Mouse (Mus musculus) hindbrain, embryonic 11.5 days (tissue): ENCODE measurements at regions not wholly inside any gene's neighbourhood (a gene's known extent, or its start where the extent isn't known, plus 50 kb on each side); places are given as distances from the start of the nearest gene placed in this dataset.
A peak's percentile ranks its signal among the peaks of the same experiment; 100 is the strongest.

ENCODE experiments used
- ATAC-seq: fragments of 200-750 bp; cut with Nextera tagmentation; 2 replicates; pipeline ENCODE4 v1.8.0; 2017; ENCODE audit warnings: mild to moderate bottlenecking, moderate TSS enrichment, moderate library complexity; ENCODE audit not compliant: low FRiP score
- DNase-seq: peaks from one replicate; pipeline ENCODE4 v3.0.0-alpha.2; 2015; ENCODE audit warnings: low spot score
- H3K27ac ChIP-seq: fragments of 300-500 bp; sonication (generic); 2 replicates; pipeline ENCODE4 v1.5.1; 2014; ENCODE audit warnings: mild to moderate bottlenecking, low read depth, low read length
- H3K27me3 ChIP-seq: fragments of 300-500 bp; sonication (generic); 2 replicates; pipeline ENCODE4 v1.6.1; 2014; ENCODE audit warnings: mild to moderate bottlenecking, low read length, moderate library complexity, mixed read lengths; ENCODE audit not compliant: control insufficient read depth, insufficient read depth
- H3K36me3 ChIP-seq: fragments of 300-500 bp; sonication (generic); 2 replicates; pipeline ENCODE4 v1.6.1; 2014; ENCODE audit warnings: mild to moderate bottlenecking, low read length, moderate library complexity, mixed read lengths; ENCODE audit not compliant: control insufficient read depth, insufficient read depth
- H3K4me1 ChIP-seq: fragments of 300-500 bp; sonication (generic); replicated peaks from 2 replicates; pipeline ENCODE4 v1.6.1; 2014; ENCODE audit warnings: low read length, mixed read lengths; ENCODE audit not compliant: control insufficient read depth, insufficient read depth
- H3K4me2 ChIP-seq: fragments of 300-500 bp; sonication (generic); replicated peaks from 2 replicates; pipeline ENCODE4 v1.6.1; 2014; ENCODE audit warnings: mild to moderate bottlenecking, low read depth, low read length
- H3K4me3 ChIP-seq: fragments of 300-500 bp; sonication (generic); 2 replicates; pipeline ENCODE4 v1.5.1; 2014; ENCODE audit warnings: low read depth, low read length
- H3K9ac ChIP-seq: fragments of 300-500 bp; sonication (generic); 2 replicates; pipeline ENCODE4 v1.6.1; 2014; ENCODE audit warnings: low read depth, low read length
- H3K9me3 ChIP-seq: fragments of 300-500 bp; sonication (generic); 2 replicates; pipeline ENCODE4 v1.6.1; 2016; ENCODE audit warnings: low read length; ENCODE audit not compliant: control insufficient read depth
- WGBS: fragments of 180-500 bp; shearing (Covaris S2); extraction: QIAGEN DNeasy Blood & Tissue Kit; methylation state at CpG from one replicate; pipeline ENCODE4 v1.1.7; 2014; 5-methylcytosine and 5-hydroxymethylcytosine counted together

DNA sequence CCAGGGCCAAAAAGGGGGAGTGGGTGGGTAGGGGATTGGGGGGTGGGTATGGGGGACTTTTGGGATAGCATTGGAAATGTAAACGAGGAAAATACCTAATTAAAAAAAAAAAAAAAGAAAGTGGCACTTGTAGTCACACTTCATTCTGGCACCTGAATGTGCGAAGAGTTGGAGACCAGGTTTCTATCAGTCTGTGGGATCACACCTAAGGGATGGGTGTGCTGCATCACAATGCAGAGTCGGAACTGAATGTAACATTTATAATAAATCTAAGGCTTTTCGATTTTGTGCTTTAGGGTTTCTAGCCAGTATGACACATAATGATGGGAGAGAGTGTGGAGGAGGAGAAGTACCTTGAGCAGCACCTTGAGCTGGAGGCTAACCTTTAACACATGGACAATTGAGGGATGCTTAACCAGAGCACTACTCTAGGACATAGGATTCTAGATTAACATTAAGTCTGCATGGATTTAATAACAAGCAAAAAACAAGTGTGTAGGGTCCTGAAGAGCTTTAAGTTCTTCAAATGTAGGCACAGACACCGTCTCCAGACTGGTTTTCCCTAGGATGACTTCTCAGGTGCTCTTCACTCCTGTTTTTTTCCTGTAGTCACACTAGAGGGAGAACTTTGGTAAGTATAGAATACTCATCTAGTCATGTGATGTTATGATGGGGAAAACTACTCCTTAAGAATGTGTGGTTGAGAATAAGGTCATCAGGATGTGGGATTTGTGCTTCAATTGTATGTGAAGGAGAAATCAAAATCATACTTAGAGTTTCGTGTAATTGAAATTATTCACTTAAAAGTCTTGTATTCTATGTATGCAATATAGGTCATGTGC, 392.8 kb upstream of the Cobl start:
- H3K36me3 ChIP-seq: no peaks in the 10 kb centered on the region
- no peak overlapping the region for H3K4me3 ChIP-seq
- 88% methylated on average over 6 of the region's 6 CpGs for WGBS
- H3K4me2 ChIP-seq: no peak overlapping the region
- DNase-seq (no peak), ATAC-seq (peak; percentile 36)
- H3K27ac ChIP-seq: no peak overlapping the region
- H3K27me3 ChIP-seq: no peaks in the 10 kb centered on the region
- no peaks in the 10 kb centered on the region for H3K4me1 ChIP-seq
- no peak overlapping the region for H3K9ac ChIP-seq
- H3K9me3 ChIP-seq: no peaks in the 10 kb centered on the region

DNA sequence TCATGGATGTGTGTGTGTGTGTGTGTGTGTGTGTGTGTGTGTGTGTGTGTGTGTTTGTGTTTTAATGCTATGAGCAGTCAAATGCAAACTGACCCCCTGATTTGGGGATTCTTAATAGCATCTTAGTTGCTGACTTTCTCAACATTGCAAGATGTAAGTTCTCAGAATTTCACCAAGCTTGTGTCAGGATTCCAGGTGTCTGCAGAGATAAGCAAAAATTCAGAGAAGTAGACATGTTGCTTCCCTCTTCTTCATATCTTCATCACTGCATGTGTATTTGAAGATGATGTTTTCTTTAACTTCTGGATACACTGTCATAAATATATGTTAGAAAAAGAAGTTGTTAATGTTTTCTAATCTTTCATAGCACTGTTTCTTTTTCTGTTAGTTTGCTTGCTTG, 383.0 kb upstream of the Cobl start:
- ATAC-seq (no peak), DNase-seq (no peak)
- H3K4me3 ChIP-seq: no peak overlapping the region
- H3K27ac ChIP-seq: no peak overlapping the region
- H3K4me1 ChIP-seq: no peaks in the 10 kb centered on the region
- H3K4me2 ChIP-seq: no peak overlapping the region
- no peaks in the 10 kb centered on the region for H3K27me3 ChIP-seq
- no peaks in the 10 kb centered on the region for H3K36me3 ChIP-seq
- H3K9me3 ChIP-seq: no peaks in the 10 kb centered on the region
- H3K9ac ChIP-seq: no peak overlapping the region

DNA sequence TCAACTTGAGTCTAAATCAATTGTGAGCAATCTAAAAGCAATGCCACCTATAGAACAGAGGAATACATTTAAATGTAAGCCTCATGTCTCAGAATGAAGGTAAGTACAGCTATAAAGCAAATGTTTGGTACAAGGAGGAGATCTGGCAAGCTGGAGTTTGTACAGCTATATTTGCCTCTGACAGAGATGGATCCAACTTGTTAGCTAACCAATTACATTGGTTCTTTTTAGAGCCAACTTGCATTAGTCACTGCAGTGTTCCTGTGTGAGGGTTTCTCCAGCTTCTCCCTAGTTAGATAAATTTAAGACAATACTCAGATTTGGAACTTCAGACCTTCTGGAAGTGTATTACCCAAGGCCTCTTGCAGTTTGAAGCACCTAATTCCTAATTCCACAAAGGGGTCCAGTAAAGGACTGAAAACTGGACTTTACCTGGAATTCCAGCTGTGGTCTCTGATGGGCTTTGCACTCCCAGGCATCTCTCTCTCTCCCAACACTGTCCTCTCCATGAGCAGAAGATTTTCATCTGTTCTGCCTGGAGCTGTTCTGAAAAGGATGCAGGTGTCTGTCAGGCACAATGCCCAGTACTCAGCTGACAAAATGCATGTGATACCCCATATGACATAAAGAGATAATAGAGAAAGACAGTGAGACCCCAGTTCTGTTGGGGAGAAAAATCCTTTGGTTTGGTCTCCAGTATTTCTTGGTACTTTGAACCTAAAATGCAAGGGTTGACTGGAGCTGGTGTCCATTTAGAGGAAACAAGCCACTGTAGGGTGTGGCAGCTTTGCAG, 379.1 kb upstream of the Cobl start:
- H3K4me3 ChIP-seq: no peak overlapping the region
- DNase-seq (no peak), ATAC-seq (no peak)
- H3K36me3 ChIP-seq: no peaks in the 10 kb centered on the region
- no peak overlapping the region for H3K9ac ChIP-seq
- no peaks in the 10 kb centered on the region for H3K9me3 ChIP-seq
- H3K4me1 ChIP-seq: no peaks in the 10 kb centered on the region
- H3K27me3 ChIP-seq: no peaks in the 10 kb centered on the region
- no peak overlapping the region for H3K4me2 ChIP-seq
- H3K27ac ChIP-seq: no peak overlapping the region

DNA sequence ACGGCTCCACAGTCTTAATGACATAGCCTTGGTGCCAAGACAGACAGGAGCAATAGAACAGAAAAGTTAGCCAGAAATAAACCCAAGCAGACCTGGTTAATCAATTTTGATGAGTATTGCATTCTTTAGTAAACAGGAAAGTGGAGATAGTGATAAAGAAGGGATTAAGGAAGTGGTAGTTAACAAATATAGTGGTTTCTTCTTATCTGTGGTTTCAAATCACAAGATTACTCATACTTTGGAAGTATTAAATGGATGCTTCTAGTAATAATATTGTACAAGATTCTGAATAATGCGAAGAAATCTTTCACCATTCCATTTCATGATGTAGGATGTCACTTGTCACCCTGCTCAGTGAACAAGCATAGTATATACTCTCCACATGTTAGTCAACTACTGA, 376.6 kb upstream of the Cobl start:
- WGBS: 80% methylated on average over 2 of the region's 2 CpGs
- ATAC-seq (no peak), DNase-seq (no peak)
- Histone ChIP-seq H3K4me3 (no peak overlapping the region), H3K27ac (no peak overlapping the region), H3K9me3 (no peaks in the 10 kb centered on the region), H3K9ac (no peak overlapping the region), H3K27me3 (no peaks in the 10 kb centered on the region), H3K36me3 (no peaks in the 10 kb centered on the region), H3K4me2 (no peak overlapping the region), H3K4me1 (no peaks in the 10 kb centered on the region)

DNA sequence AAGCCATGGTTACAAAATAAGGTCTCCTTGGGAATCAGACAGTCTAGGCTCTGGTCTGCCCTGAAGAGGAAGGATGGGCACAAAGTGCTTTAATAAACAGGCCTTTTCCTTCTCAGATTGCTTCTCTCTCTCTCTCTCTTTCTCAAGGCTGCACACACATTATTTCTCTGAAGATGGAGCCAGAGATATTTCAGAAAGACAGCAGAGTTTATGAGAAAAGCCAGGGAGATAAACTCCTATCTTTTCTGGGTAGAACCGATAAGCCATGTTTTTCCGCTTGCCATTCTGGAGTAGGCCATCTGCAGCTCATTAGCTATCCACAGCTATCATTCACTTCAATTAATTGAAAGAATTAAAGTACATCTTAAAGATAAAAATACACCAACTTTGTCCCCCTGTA, 373.2 kb upstream of the Cobl start:
- Histone ChIP-seq H3K4me3 (no peak overlapping the region), H3K9me3 (no peaks in the 10 kb centered on the region), H3K4me1 (no peaks in the 10 kb centered on the region), H3K27me3 (no peaks in the 10 kb centered on the region), H3K36me3 (no peaks in the 10 kb centered on the region), H3K4me2 (no peak overlapping the region), H3K9ac (no peak overlapping the region), H3K27ac (no peak overlapping the region)
- 93% methylated on average over 2 of the region's 2 CpGs for WGBS
- DNase-seq (no peak), ATAC-seq (no peak)

DNA sequence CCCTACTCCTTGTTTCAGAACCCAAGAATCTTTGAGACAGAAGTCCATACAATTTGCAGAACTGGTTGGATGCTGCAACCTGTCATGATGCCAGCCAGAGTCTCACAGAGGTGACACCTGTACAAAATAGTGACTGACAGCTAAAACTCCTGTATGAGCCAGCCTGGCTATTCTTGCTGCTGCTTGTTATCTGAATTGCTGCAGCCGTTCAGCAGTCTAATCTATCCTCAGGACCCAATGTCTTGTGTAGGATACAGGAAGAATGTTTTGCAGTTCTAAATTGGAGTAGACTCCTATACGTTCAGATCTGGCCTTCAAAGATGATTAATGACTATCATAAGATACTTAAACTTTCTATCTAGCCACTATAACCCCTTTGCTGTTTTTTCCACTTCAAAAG, 372.6 kb upstream of the Cobl start:
- 78% methylated on average over 2 of the region's 2 CpGs for WGBS
- no peak overlapping the region for H3K4me3 ChIP-seq
- H3K9me3 ChIP-seq: no peaks in the 10 kb centered on the region
- ATAC-seq (no peak), DNase-seq (no peak)
- no peaks in the 10 kb centered on the region for H3K4me1 ChIP-seq
- H3K4me2 ChIP-seq: no peak overlapping the region
- no peaks in the 10 kb centered on the region for H3K36me3 ChIP-seq
- no peak overlapping the region for H3K9ac ChIP-seq
- no peak overlapping the region for H3K27ac ChIP-seq
- H3K27me3 ChIP-seq: no peaks in the 10 kb centered on the region

DNA sequence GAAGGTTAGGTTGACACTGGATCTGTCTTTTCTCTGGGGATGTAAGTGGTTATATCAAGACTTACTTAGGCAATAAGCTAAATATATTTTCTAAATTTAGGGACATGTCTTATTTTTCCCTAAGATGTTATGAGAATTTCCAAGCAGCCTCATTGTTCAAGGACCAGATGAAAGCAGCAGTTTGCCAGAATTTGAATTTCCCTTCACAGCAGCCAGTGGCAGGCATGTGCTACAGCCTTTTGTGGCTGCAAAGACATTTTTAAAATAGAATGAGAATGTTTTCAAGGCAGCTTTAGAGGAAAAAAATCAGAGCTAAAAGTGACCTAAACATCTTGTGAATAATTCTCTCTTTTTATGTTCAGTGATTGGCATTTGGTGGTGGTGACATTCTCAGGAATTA, 371.6 kb upstream of the Cobl start:
- H3K9ac ChIP-seq: no peak overlapping the region
- H3K36me3 ChIP-seq: no peaks in the 10 kb centered on the region
- H3K4me2 ChIP-seq: no peak overlapping the region
- no peaks in the 10 kb centered on the region for H3K4me1 ChIP-seq
- ATAC-seq (no peak), DNase-seq (no peak)
- no peak overlapping the region for H3K27ac ChIP-seq
- H3K4me3 ChIP-seq: no peak overlapping the region
- H3K9me3 ChIP-seq: no peaks in the 10 kb centered on the region
- no peaks in the 10 kb centered on the region for H3K27me3 ChIP-seq

DNA sequence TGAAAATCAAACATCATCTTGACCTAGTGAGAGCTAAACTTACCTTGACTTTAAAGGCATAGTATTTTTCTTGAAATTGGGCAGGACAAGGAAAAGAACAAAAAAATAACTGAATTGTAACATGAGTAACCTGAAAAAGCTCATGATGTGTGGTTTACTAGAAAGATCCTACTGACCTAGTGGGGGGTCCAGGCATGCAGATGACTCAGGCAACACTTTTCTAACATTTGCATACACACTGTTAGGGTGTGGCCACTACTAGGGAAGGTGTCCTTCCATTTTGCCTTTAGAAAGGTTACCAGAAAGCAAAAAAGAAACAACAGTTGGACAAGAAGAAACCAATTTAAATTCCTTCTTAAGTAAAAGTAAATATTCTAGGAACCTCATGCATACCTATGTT, 347.3 kb upstream of the Cobl start:
- Histone ChIP-seq H3K9ac (no peak overlapping the region), H3K4me3 (no peak overlapping the region)

More for the DNA sequence above, 347.3 kb upstream of the Cobl start:
- DNase-seq: no peak
- no peaks in the 10 kb centered on the region for H3K9me3 ChIP-seq
- no peak overlapping the region for H3K27ac ChIP-seq
- no peaks in the 10 kb centered on the region for H3K4me1 ChIP-seq
- H3K4me2 ChIP-seq: no peak overlapping the region
- ATAC-seq: no peak
- no peaks in the 10 kb centered on the region for H3K36me3 ChIP-seq
- H3K27me3 ChIP-seq: no peaks in the 10 kb centered on the region
